Mouse (Mus musculus) E14TG2a.4 (cell line): ENCODE results near the gene Gm20388.

Experiments used
- CTCF ChIP-seq: conservative IDR thresholded peaks from 2 replicates; pipeline ENCODE4 v1.5.1; 2014; ENCODE audit warnings: low read length
- NANOG ChIP-seq: IDR thresholded peaks from 2 replicates; pipeline ENCODE4 v1.6.1; 2014; ENCODE audit warnings: borderline replicate concordance, low read length, mixed read lengths

DNA sequence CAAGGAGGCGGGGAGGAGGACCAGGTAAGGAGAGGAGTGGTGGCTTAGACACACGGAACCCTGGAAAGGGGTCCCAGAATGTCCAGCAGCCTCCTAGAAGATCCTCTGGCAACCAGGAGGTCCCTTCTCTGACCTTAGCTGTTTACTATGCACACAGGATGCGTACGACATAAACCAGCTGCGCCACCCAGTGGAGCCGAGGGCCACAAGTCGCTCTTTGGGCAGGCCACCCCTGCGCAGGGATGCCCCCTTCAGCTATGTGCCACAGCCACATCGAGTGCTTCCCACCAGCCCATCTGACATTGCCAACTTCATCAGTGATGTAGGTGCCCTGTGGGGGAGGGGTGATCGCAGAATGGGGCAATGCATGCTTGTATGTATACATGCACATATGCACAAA, 2954.8 kb downstream of the Gm20388 start:
- TF ChIP-seq CTCF: no peak
- TF ChIP-seq NANOG: no peak
